Mouse (Mus musculus) cerebellum, postnatal 4 days (tissue): ENCODE measurements around the gene Ddr2.

Experiments
- DNase-seq, 2 experiments: peaks; one replicate each; pipeline ENCODE4 v3.0.0; 2022; ENCODE audit warnings: low spot score in 2 of 2, mixed read lengths in 1 of 2

Ddr2 gene

DNA sequence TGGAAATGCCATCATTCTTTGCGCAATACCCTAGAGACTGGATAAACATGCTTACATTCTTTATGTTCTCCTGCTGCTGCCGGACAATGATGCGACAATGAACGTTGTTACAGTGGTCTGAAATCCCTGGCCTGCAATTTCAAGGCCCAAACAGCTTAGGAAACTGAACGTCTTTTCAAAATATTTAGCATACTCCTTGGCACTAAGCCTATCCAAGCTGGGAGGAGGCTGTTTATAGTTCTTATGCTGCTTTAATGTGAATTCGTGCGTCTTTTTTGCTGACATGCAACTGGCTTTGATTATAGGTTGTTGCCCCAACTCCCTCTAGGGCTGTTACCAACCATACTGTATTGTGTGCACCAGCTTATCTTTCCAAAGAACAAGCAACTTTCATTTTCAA, 161.7 kb downstream of the Ddr2 start:
- no peak for DNase-seq

DNA sequence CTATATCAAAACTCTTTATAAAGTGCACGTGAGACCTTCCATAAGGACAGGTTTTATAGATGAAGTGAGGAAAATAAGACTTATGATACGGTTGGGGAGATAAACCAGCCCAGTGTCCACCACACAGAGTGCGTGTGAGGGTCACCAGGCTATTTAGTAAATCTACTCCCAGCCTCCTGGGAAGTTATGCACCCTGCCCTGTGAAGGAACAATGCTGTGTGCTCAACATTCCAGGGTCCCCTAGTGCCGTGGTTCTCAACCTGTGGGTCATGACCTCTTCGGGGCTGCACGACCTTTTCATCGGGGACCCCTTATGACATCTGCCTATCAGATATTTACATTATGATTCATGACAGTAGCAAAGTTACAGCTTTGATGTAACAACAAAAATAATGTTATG, 162.3 kb downstream of the Ddr2 start:
- no peak for DNase-seq

DNA sequence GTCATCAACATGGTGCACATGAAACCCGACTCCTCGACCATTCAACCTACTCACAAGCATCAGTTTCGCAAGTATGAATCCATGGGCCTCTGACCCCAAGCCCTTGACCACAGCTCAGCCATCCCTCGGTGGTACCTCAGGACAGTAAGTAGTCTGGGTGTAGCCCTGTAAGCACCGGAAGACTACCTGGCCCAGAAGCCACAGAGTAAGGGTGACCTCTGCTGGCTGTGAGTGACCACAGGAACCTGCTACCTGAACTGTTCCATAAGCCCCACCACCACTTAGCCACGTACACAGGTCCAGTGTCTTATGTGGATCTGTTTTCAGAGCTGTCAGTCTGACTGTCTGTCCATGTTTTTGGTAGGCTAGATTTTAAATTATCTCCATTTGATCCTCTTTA, 162.9 kb downstream of the Ddr2 start:
- DNase-seq: no peak

DNA sequence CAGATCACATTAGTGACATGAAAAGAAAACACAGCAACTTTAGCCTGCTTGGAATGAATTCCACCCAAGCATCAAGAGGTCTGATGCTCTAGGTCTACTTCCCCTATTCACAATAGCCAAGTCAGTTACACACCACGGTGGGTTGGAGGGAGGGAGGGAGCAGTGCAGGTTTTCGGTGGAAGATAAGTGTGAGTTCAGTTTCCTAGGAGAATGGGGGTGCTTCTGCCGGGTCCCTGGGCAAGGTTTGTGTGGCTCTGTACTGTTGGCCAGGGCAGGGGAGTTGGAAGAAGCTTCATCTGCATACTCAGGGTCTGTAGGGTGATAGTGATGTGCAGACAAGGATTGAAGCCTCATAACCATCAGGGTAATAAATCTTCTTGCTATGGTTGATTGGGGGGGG, 164.6 kb downstream of the Ddr2 start:
- no peak for DNase-seq

DNA sequence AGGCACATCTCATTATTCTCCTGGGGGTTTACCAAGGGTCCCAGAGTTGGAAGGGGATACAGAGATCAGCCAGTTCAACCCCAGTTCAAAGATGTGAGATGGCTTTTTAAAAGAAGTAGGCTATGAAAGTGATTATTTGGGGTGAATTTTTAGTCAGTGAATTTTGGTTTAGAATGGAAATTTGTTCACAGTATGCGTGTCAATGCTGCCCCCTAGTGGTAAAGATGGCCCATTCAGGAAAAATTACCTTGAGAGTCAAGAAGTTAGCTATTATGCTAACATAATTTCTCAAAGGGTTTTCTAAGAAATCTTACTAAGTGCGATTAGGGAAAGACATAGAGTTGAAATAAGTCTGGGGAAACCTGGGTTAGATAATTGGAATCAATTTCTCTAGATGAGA, 171.2 kb downstream of the Ddr2 start:
- peak in 1 of 2 experiments; percentile 42 for DNase-seq

DNA sequence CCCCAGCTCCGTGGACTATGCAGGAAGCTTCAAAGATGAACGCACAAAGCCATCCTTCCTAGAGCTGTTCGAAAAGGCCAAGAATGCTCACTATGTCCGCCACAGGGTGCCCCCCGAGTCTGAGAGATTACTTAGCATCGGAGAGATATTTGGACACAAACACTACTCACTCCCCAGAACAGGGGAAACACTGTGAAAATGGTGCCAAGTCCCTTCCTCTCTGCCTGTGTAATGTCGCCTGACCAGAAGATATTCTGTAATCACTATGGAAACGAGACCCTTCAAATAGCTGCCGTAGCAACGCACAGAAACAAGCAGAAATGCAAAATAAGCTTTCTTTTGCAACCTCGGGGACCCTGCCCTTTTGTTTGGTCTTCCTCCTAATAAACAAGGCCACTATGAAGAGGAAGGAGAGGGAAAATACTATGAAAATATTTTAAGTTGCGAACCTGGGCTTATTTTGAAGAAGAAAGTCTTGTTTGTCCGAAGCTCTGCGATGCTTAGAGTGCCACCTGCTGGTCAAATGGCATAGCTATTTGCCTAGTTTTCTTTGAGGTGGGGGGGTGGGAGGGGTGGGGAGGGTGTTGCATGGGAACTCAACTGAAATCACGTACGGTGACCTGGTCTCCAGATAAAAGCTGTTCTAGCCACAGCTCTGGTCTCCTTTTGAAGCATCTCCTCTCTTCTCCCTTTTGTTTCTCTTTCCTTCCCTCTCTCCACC, 176.4 kb downstream of the Ddr2 start:
- DNase-seq: peak in 1 of 2 experiments; percentile 54

DNA sequence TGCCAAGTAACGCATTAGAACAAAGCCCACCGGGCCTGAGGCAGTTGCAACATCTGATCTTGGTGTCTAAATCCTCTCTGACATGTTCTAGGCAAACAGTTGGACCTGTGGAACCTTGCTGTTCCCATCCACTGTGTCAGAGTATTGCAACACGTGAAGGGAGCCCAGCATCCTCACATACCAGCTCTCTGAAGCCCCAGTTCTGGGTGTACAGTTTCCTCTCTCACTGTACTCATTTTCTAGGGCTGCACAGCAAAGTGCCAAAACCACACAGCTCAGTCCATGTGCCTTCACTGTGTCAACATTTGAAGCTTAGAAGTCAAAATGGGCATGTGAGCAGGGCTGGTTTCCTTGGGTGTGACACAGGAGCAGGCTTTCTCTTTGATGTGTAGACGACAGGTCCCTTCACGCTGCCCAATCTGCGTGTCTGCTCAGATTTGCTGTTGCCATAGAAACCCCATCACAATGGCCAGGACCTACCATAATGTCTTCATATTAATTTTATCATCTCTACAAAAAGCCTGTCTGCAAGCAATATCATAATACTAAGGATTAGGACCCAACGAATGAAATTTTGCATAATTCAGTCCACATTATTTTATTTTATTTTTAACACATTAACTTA, 178.3 kb downstream of the Ddr2 start:
- no peak for DNase-seq

DNA sequence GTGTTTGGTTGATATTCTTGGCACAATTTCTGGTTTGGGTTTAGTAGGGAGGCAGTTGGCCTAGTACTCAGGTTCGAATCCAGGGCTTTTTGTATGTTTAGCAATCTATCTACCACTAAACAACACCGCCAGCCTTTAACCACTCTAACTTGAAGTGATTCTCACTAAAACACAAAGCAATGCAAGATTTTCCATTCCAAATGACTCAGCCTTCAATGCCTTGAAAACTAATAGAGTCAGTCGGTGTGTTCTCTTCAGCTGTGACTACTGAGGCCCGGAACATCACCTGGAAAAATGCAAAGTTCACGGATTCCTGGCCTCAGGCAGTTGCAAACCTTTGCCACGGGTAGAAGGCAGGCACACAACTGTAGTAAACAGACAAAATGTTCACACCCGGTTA, 178.9 kb downstream of the Ddr2 start:
- DNase-seq: no peak

DNA sequence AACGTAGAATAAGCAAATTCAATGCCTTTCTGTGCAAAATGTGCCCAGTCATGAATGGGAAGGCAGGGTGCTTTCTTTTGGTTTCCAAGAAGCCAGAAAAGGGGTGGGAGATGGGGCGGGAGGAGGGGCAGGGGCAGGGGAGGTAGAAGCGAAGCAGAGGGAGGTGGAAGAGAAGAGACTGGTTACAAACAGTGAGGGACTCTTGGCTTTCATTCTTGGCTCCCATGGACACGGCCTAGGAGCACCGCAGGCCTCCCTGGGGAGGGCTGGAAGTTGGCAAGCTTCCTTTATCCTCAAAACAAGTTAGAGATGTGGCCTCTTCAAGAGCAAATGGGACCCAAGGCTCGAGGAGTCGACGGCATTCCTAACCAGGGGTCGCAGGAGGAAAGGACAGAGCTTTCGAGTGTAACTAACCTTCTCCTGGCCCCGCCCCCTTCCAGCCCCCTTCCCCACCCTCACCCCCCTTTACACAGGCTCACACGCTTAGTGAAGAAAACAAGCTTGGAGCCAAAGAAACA, 182.0 kb downstream of the Ddr2 start, which contains the start of gene Ccdc190:
Gene Ccdc190 (plus strand): TSS at position 195 of the 518 bp plus-strand sequence.
- peak in 1 of 2 experiments; percentile 28 for DNase-seq

DNA sequence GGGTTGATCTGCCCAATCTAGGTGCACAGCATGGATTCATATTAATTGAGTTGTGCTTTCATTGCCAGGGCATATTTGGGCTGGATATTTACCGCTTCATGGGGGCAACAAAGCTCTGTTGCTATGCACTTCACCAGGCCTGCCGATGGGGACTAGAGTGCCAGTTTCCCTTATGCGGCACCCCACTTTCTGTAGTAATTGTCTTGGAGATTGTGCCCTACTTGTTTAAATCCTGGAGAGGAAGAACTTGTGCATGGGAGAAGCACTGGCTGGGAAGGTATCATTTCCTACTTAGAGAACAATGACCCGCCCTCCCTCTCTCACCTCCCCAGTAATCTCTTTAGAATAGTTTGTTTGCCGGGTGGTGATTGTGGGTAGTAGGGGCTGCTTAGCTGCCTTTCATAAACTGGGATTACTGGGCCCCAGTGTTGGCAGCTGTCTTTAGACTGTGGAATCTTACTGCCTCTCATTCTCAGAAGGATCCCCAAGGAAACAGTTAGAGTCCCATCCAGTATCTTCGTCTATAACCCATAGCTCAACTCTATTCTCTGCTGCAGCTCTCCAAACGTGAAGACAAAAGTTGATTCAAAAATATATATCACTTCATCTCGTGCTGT, 182.7 kb downstream of the Ddr2 start:
- DNase-seq: no peak

DNA sequence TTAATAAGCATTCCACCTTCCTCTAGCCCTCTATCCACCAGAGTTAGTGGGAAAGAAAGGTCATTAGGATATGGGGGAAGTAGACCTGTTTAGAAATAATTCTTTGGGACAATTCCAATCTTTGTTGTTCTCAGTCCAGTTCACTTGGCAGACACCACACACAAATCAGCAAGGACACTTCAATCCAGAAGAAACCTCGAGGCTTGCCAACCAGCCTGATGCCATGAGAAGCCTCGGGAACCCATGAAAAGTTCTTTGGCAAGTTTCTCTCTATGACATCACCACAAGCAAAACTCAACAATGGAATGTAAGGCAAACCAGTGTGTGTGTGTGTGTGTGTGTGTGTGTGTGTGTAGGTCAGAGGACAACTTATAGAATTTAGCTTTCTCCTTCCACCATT, 186.0 kb downstream of the Ddr2 start:
- no peak for DNase-seq
